Mouse (Mus musculus) MEL (cell line): ENCODE data around the gene Rbm38.

Experiments
- CTCF ChIP-seq, 3 experiments: IDR thresholded peaks in 2 of 3; conservative IDR thresholded peaks in 1 of 3; 2 replicates each; pipeline ENCODE4 v1.5.1; 2011 to 2012; ENCODE audit warnings: low read length in 3 of 3, low read depth in 2 of 3, mild to moderate bottlenecking in 2 of 3, improper control_type of control experiment in 1 of 3, inconsistent platforms in 1 of 3, mixed read lengths in 1 of 3, moderate library complexity in 1 of 3; ENCODE audit not compliant: control insufficient read depth in 1 of 3, insufficient read depth in 1 of 3, poor library complexity in 1 of 3, severe bottlenecking in 1 of 3
- ELF1 ChIP-seq: IDR thresholded peaks from 2 replicates; pipeline ENCODE4 v1.6.1; 2014; ENCODE audit warnings: low read depth, mild to moderate bottlenecking, inconsistent platforms, low read length, improper control_type of control experiment, moderate library complexity
- EP300 ChIP-seq, 2 experiments: IDR thresholded peaks; 2 replicates each; pipeline ENCODE4 v1.6.1; 2011; ENCODE audit warnings: improper control_type of control experiment in 2 of 2, low read length in 2 of 2, low read depth in 1 of 2, mild to moderate bottlenecking in 1 of 2
- ETS1 ChIP-seq: IDR thresholded peaks from 2 replicates; pipeline ENCODE4 v1.6.1; 2012; ENCODE audit warnings: low read depth, mild to moderate bottlenecking, inconsistent platforms, low read length, improper control_type of control experiment, moderate library complexity
- JUND ChIP-seq: IDR thresholded peaks from 2 replicates; pipeline ENCODE4 v1.6.1; 2011; ENCODE audit warnings: low read depth, mild to moderate bottlenecking, improper control_type of control experiment, low read length
- MAFK ChIP-seq: IDR thresholded peaks from 2 replicates; pipeline ENCODE4 v1.6.1; 2011; ENCODE audit warnings: low read depth, mild to moderate bottlenecking, low read length, improper control_type of control experiment, borderline replicate concordance
- MAX ChIP-seq: IDR thresholded peaks from 2 replicates; pipeline ENCODE4 v1.6.1; 2011; ENCODE audit warnings: low read length, improper control_type of control experiment
- MYC ChIP-seq: IDR thresholded peaks from 2 replicates; pipeline ENCODE4 v1.6.1; 2011; ENCODE audit warnings: low read depth, mild to moderate bottlenecking, low read length, improper control_type of control experiment, moderate library complexity
- POLR2A ChIP-seq, 2 experiments: IDR thresholded peaks; 2 replicates each; pipeline ENCODE4 v1.6.1; 2011 to 2012; ENCODE audit warnings: low read length in 2 of 2, mild to moderate bottlenecking in 2 of 2, control low read depth in 1 of 2, improper control_type of control experiment in 1 of 2, low read depth in 1 of 2, moderate library complexity in 1 of 2; ENCODE audit not compliant: control insufficient read depth in 1 of 2, insufficient read depth in 1 of 2, poor library complexity in 1 of 2
- POLR2AphosphoS5 ChIP-seq: IDR thresholded peaks from 2 replicates; pipeline ENCODE4 v1.6.1; 2012; ENCODE audit warnings: low read depth, borderline replicate concordance, mild to moderate bottlenecking, inconsistent platforms, low read length, moderate library complexity, mixed read lengths
- USF2 ChIP-seq, 2 experiments: IDR thresholded peaks; 2 replicates each; pipeline ENCODE4 v1.6.1; 2011 to 2012; ENCODE audit warnings: improper control_type of control experiment in 2 of 2, low read length in 2 of 2, borderline replicate concordance in 1 of 2, inconsistent platforms in 1 of 2, low read depth in 1 of 2, mild to moderate bottlenecking in 1 of 2; ENCODE audit not compliant: insufficient read depth in 1 of 2

GRCm38 (mm10) chr2:173053846-173054245 is 33.5 kb downstream of the Rbm38 start:
- no peak for TF ChIP-seq ELF1
- TF ChIP-seq JUND: no peak
- no peak for TF ChIP-seq CTCF (IDR thresholded peaks at IDR 0.05 in 2 of 3, conservative IDR thresholded peaks at IDR 0.05 in 1 of 3; ENCODE audit: control insufficient read depth in 1 of 3, insufficient read depth in 1 of 3, low read depth in 2 of 3, low read length in 3 of 3, poor library complexity in 1 of 3, severe bottlenecking in 1 of 3)
- no peak for TF ChIP-seq USF2 (IDR thresholded peaks at IDR 0.05; ENCODE audit: borderline replicate concordance in 1 of 2, insufficient read depth in 1 of 2, low read depth in 1 of 2, low read length in 2 of 2)
- no peak for TF ChIP-seq POLR2A (IDR thresholded peaks at IDR 0.05; ENCODE audit: control insufficient read depth in 1 of 2, insufficient read depth in 1 of 2, low read depth in 1 of 2, low read length in 2 of 2, poor library complexity in 1 of 2)
- no peak for TF ChIP-seq ETS1
- no peak for TF ChIP-seq EP300 (IDR thresholded peaks at IDR 0.05; ENCODE audit: low read depth in 1 of 2, low read length in 2 of 2)
- no peak for TF ChIP-seq MYC
- TF ChIP-seq MAX: no peak
- TF ChIP-seq MAFK: no peak
- TF ChIP-seq POLR2AphosphoS5: no peak
